Mouse (Mus musculus) stomach, postnatal 0 days (tissue): ENCODE measurements around the gene Slc16a8. TPM values are rescaled to one million over a fixed set of nuclear protein-coding genes. Genes with fewer than 3 reads are reported as not detected.

Experiments
- ATAC-seq: fragments of 200-750 bp; cut with Nextera tagmentation; 2 replicates; pipeline ENCODE4 v1.8.0; 2017; ENCODE audit not compliant: low FRiP score, low TSS enrichment
- DNase-seq: peaks from one replicate; pipeline ENCODE4 v3.0.0-alpha.2; 2016; ENCODE audit warnings: low spot score
- H3K27ac ChIP-seq: fragments of 300-500 bp; sonication (generic); replicated peaks from 2 replicates; pipeline ENCODE4 v1.5.1; 2014; ENCODE audit warnings: mild to moderate bottlenecking, control low read depth
- H3K27me3 ChIP-seq: fragments of 300-500 bp; sonication (generic); 2 replicates; pipeline ENCODE4 v1.6.1; 2014; ENCODE audit warnings: low read length; ENCODE audit not compliant: control insufficient read depth, insufficient read depth
- H3K36me3 ChIP-seq: fragments of 300-500 bp; sonication (generic); 2 replicates; pipeline ENCODE4 v1.6.1; 2014; ENCODE audit warnings: low read length, mixed read lengths; ENCODE audit not compliant: control insufficient read depth, insufficient read depth
- H3K4me1 ChIP-seq: fragments of 300-500 bp; sonication (generic); replicated peaks from 2 replicates; pipeline ENCODE4 v1.6.1; 2014; ENCODE audit warnings: antibody characterized with exemption; ENCODE audit not compliant: control insufficient read depth, insufficient read depth
- H3K4me2 ChIP-seq: fragments of 300-500 bp; sonication (generic); replicated peaks from 2 replicates; pipeline ENCODE4 v1.6.1; 2014; ENCODE audit warnings: low read depth, mild to moderate bottlenecking, control low read depth, moderate library complexity
- H3K4me3 ChIP-seq: fragments of 300-500 bp; sonication (generic); 2 replicates; pipeline ENCODE4 v1.5.1; 2014; ENCODE audit warnings: low read depth, low read length, control low read depth
- H3K9ac ChIP-seq: fragments of 300-500 bp; sonication (generic); 2 replicates; pipeline ENCODE4 v1.6.1; 2014; ENCODE audit warnings: mild to moderate bottlenecking, low read length, control low read depth, mixed read lengths
- H3K9me3 ChIP-seq: fragments of 300-500 bp; sonication (generic); 2 replicates; pipeline ENCODE4 v1.6.1; 2016; ENCODE audit warnings: low read length; ENCODE audit not compliant: control insufficient read depth
- CTCF ChIP-seq: IDR thresholded peaks from 2 replicates; pipeline ENCODE4 v1.5.1; 2016; ENCODE audit warnings: antibody characterized with exemption, low read depth, mild to moderate bottlenecking, moderate library complexity
- EP300 ChIP-seq: optimal IDR thresholded peaks from 2 replicates; pipeline ENCODE3; 2016; ENCODE audit warnings: antibody characterized with exemption
- WGBS: fragments of 180-500 bp; shearing (Covaris S2); extraction: QIAGEN DNeasy Blood & Tissue Kit; methylation state at CpG from one replicate; pipeline ENCODE4 v1.1.7; 2014; 5-methylcytosine and 5-hydroxymethylcytosine counted together
- polyA plus RNA-seq: library from polyadenylated mRNA; unstranded; fragments of >200 nt; fragmentation: Nextera tagmentation; extraction: Ambion mirVana; gene quantifications from 2 replicates; pipeline ENCODE4 v1.2.1, GENCODE M21; 2015

Gene Slc16a8
- polyA plus RNA-seq, 1 experiment from 2014 or later = 0.12 TPM

DNA sequence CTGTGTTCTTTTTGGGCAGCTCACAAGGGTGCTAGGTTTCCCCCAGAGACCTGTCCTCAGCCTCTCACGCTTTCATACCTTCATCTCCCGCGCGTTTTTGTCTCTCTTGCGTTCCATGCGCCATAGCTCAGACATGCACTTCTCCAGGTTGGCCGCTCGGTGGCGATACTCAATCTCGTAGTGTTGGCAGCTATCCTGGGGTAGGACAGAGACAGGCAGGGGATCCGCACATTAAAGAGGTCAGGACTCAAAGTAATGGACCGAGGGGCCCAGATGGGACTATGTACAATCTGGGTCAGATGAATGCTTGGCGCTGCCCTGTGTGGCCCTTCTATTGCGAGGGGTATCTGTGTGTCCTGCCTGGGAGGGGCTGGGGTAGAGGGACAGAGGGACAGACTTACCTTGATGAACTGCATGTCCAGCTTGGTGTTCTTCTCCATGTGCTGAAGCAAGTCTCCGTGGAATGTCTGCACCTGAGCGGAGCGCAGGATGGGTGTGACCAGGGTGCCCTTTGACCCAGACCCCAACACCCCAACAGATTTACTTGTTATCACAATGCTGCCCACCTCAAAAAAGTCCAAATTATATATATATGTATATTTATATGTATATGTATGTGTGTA, 16.7 kb upstream of the Slc16a8 start:
- H3K36me3 ChIP-seq = no peaks in the 10 kb centered on the region
- peak; percentile 72 for DNase-seq
- peak overlapping the region; percentile 26; the same call in 1 of the 2 replicates for H3K4me3 ChIP-seq
- ATAC-seq = peak; percentile 48
- no peak overlapping the region for H3K27ac ChIP-seq
- peak overlapping the region; percentile 61 for H3K4me2 ChIP-seq
- H3K9ac ChIP-seq = no peak overlapping the region
- WGBS = 16% methylated on average over 17 of the region's 17 CpGs
- H3K27me3 ChIP-seq = no peaks in the 10 kb centered on the region
- no peaks in the 10 kb centered on the region for H3K9me3 ChIP-seq
- TF ChIP-seq EP300 = no peak
- TF ChIP-seq CTCF = peak; percentile 83
- peaks cover 4% of the 10 kb centered on the region for H3K4me1 ChIP-seq

- TF ChIP-seq EP300 = no peak
- TF ChIP-seq CTCF = peak; percentile 16; the same call in 1 of the 2 replicates
- peak overlapping the region; percentile 40; the same call in 1 of the 2 replicates for H3K27ac ChIP-seq
- peak; percentile 71 for ATAC-seq
These were observed 16.0 kb upstream of the Slc16a8 start for GRCm38 (mm10) chr15:79270317-79271123.

GRCm38 (mm10) chr15:79268521-79268920, 14.0 kb upstream of the Slc16a8 start:
- 13% methylated on average over 1 of the region's 1 CpGs for WGBS
- no peak overlapping the region for H3K9ac ChIP-seq
- H3K4me2 ChIP-seq = no peak overlapping the region
- no peak overlapping the region for H3K27ac ChIP-seq
- H3K4me1 ChIP-seq = peaks cover 4% of the 10 kb centered on the region
- no peak for TF ChIP-seq CTCF
- no peak for TF ChIP-seq EP300
- H3K4me3 ChIP-seq = no peak overlapping the region
- no peaks in the 10 kb centered on the region for H3K36me3 ChIP-seq
- H3K27me3 ChIP-seq = no peaks in the 10 kb centered on the region
- no peak for DNase-seq
- ATAC-seq = no peak
- no peaks in the 10 kb centered on the region for H3K9me3 ChIP-seq

More at GRCm38 (mm10) chr15:79270317-79271123, 16.0 kb upstream of the Slc16a8 start:
- Histone ChIP-seq H3K36me3 (no peaks in the 10 kb centered on the region), H3K4me3 (peak overlapping the region; percentile 26), H3K4me2 (peak overlapping the region; percentile 61), H3K9ac (peak overlapping the region; percentile 27), H3K9me3 (no peaks in the 10 kb centered on the region), H3K27me3 (no peaks in the 10 kb centered on the region), H3K4me1 (peaks cover 4% of the 10 kb centered on the region)
- peak; percentile 89 for DNase-seq
- WGBS = 3% methylated on average over 33 of the region's 33 CpGs

DNA sequence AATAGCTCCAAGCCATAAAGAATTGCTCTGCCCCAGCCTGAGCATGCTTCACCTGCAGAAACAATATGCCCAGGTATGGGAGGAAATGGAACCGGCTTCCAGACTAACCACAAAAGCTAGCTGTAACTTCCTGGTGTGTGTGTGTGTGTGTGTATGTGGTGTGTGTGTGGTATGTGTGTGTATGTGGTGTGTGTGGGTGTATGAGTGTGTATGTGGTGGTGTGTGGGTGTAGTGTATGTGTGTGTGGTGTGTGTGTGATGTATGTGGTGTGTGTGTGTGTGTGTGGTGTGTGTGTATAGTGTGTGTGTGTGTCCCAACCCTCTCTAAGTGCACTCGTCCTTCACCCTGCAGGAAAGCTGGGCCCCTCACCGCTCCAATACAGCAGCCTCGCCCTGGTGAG, 10.8 kb upstream of the Slc16a8 start:
- no peak overlapping the region for H3K9ac ChIP-seq
- 51% methylated on average over 4 of the region's 4 CpGs for WGBS
- H3K27ac ChIP-seq = no peak overlapping the region
- H3K9me3 ChIP-seq = no peaks in the 10 kb centered on the region
- H3K4me1 ChIP-seq = peaks cover 6% of the 10 kb centered on the region; the same call in 1 of the 2 replicates
- H3K36me3 ChIP-seq = no peaks in the 10 kb centered on the region
- no peak overlapping the region for H3K4me3 ChIP-seq
- no peak for TF ChIP-seq CTCF
- TF ChIP-seq EP300 = no peak
- DNase-seq (no peak), ATAC-seq (no peak)
- H3K27me3 ChIP-seq = no peaks in the 10 kb centered on the region
- no peak overlapping the region for H3K4me2 ChIP-seq

DNA sequence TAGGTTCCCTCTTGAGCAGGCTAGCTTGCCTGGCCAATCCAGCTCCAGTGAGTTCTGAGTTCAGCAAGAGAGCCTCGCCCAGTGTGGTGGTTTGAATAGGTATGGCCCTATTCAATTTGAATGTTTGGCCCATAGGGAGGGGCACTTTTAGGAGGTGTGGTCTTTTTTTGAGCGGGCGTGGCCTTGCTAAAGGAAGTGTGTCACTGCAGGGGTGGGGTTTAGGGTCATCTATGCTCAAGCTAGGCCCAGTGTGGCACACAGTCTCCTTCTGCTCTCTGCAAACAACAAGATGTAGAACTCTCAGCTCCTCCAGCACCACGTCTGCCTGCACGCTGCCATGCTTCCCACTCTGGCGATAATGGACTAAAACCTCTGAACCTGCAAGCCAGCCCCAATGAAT, 9.2 kb upstream of the Slc16a8 start:
- 93% methylated on average over 6 of the region's 6 CpGs for WGBS
- ATAC-seq (no peak), DNase-seq (no peak)
- Histone ChIP-seq H3K9ac (no peak overlapping the region), H3K4me3 (no peak overlapping the region), H3K4me2 (no peak overlapping the region), H3K27me3 (no peaks in the 10 kb centered on the region), H3K4me1 (peaks cover 5% of the 10 kb centered on the region; the same call in 1 of the 2 replicates), H3K27ac (no peak overlapping the region), H3K9me3 (no peaks in the 10 kb centered on the region), H3K36me3 (no peaks in the 10 kb centered on the region)
- TF ChIP-seq CTCF (no peak), EP300 (no peak)

- H3K27me3 ChIP-seq = no peaks in the 10 kb centered on the region
- TF ChIP-seq EP300 = no peak
- no peak for TF ChIP-seq CTCF
- H3K4me3 ChIP-seq = no peak overlapping the region
- H3K4me2 ChIP-seq = no peak overlapping the region
- no peaks in the 10 kb centered on the region for H3K36me3 ChIP-seq
- no peak for DNase-seq
- H3K27ac ChIP-seq = no peak overlapping the region
- ATAC-seq = no peak
- no peak overlapping the region for H3K9ac ChIP-seq
- 91% methylated on average over 3 of the region's 3 CpGs for WGBS
- H3K9me3 ChIP-seq = no peaks in the 10 kb centered on the region
- peaks cover 5% of the 10 kb centered on the region; the same call in 1 of the 2 replicates for H3K4me1 ChIP-seq
These were observed 8.3 kb upstream of the Slc16a8 start for GRCm38 (mm10) chr15:79262786-79263309.
